Mouse (Mus musculus): ENCODE data around the gene Dnah1.

DNA sequence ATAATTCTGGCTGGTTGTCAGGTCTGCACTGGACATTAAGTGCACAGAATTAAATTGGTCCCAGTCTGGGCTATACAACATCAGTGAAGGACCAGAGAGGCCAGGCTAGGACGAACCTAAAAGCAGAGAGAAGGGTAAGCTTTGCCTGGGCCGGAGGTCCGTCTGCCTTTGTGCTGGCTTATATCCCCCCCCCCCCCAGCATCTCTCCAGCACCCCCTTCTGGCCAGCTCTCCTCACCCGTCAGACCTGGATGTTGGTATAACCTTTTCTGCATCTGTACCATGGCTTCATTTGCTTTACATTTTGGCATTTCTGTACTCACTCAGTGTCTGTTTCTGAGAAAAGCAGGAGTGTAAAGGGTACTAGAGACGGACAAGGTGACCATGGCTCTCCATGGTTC lies 1.9 kb upstream of the Dnah1 start:
- TF ChIP-seq CTCF (conservative IDR thresholded peaks at IDR 0.05; ENCODE audit: low read length) (no peak), NANOG (IDR thresholded peaks at IDR 0.05; ENCODE audit: borderline replicate concordance, low read length) (no peak)

Measured in E14TG2a.4 (cell line).